Mouse (Mus musculus) lung, embryonic 14.5 days (tissue): ENCODE results near the gene Sp2. TPM values are rescaled to one million over a fixed set of nuclear protein-coding genes. Genes with fewer than 3 reads are reported as not detected.

Experiments used
- ATAC-seq: fragments of 200-750 bp; cut with Nextera tagmentation; 2 replicates; pipeline ENCODE4 v1.8.0; 2017; ENCODE audit warnings: mild to moderate bottlenecking, moderate TSS enrichment, moderate library complexity; ENCODE audit not compliant: insufficient read depth
- DNase-seq: peaks from one replicate; pipeline ENCODE4 v3.0.0-alpha.2; 2015
- H3K27ac ChIP-seq: fragments of 300-500 bp; sonication (generic); 2 replicates; pipeline ENCODE4 v1.5.1; 2014; ENCODE audit warnings: low read depth, mild to moderate bottlenecking, moderate library complexity
- H3K27me3 ChIP-seq: fragments of 300-500 bp; sonication (generic); 2 replicates; pipeline ENCODE4 v1.6.1; 2014; ENCODE audit warnings: low read length, control low read depth; ENCODE audit not compliant: insufficient read depth
- H3K36me3 ChIP-seq: fragments of 300-500 bp; sonication (generic); 2 replicates; pipeline ENCODE4 v1.6.1; 2014; ENCODE audit warnings: control low read depth; ENCODE audit not compliant: insufficient read depth
- H3K4me1 ChIP-seq: fragments of 300-500 bp; sonication (generic); 2 replicates; pipeline ENCODE4 v1.6.1; 2014; ENCODE audit warnings: antibody characterized with exemption, control low read depth; ENCODE audit not compliant: insufficient read depth
- H3K4me2 ChIP-seq: fragments of 300-500 bp; sonication (generic); 2 replicates; pipeline ENCODE4 v1.6.1; 2014; ENCODE audit warnings: mild to moderate bottlenecking
- H3K4me3 ChIP-seq: fragments of 300-500 bp; sonication (generic); 2 replicates; pipeline ENCODE4 v1.5.1; 2014; ENCODE audit warnings: low read depth, low read length
- H3K9ac ChIP-seq: fragments of 300-500 bp; sonication (generic); 2 replicates; pipeline ENCODE4 v1.6.1; 2014
- H3K9me3 ChIP-seq: fragments of 300-500 bp; sonication (generic); 2 replicates; pipeline ENCODE4 v1.6.1; 2016; ENCODE audit warnings: low read depth, low read length, control low read depth
- CTCF ChIP-seq: IDR thresholded peaks from 2 replicates; pipeline ENCODE4 v1.5.1; 2016; ENCODE audit warnings: antibody characterized with exemption, low read depth
- WGBS: fragments of 180-500 bp; shearing (Covaris S2); extraction: QIAGEN DNeasy Blood & Tissue Kit; methylation state at CpG from one replicate; pipeline ENCODE4 v1.1.7; 2014; 5-methylcytosine and 5-hydroxymethylcytosine counted together
- polyA plus RNA-seq: library from polyadenylated mRNA; unstranded; fragments of >200 nt; fragmentation: Nextera tagmentation; extraction: Ambion mirVana; gene quantifications from 2 replicates; pipeline ENCODE4 v1.2.1, GENCODE M21; 2014

Gene Sp2
- 22.3 and 23.7 TPM in 2 replicates for polyA plus RNA-seq

DNA sequence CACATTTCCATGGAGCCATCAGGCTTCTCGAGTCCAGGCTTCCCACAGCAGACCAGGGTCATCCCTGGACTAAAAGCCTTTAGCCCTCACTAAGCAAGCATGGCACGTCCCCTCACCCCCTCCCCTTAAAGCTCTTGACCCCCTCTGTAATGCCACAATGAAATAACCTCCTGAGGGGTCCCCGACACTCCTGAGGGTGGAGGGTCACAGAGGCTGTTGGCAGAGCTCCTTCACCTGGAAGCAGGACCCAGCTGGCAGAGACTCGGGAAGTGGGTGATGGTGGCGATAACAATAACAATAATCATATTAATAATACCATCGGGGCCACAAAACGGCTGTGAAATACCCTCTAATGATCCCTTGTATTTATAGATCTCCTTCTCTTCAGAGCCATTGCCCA is at the start of gene Sp2:
Gene Sp2, minus strand, starts transcription at position 101 of the 400 bp plus-strand sequence.
- DNase-seq (no peak), ATAC-seq (no peak)
- TF ChIP-seq CTCF: no peak
- H3K9me3 ChIP-seq: no peaks in the 10 kb centered on the region
- H3K27ac ChIP-seq: no peak within 1 kb of the TSS
- no peak within 1 kb of the TSS; the same call in 1 of the 2 replicates for H3K4me2 ChIP-seq
- WGBS: 69% methylated on average over 7 of the region's 7 CpGs
- no peaks in the 10 kb centered on the region for H3K27me3 ChIP-seq
- H3K36me3 ChIP-seq: no peaks in the 10 kb centered on the region
- H3K9ac ChIP-seq: no peak within 1 kb of the TSS
- peaks cover 5% of the 10 kb centered on the region; the same call in 1 of the 2 replicates for H3K4me1 ChIP-seq
- no peak within 1 kb of the TSS for H3K4me3 ChIP-seq

DNA sequence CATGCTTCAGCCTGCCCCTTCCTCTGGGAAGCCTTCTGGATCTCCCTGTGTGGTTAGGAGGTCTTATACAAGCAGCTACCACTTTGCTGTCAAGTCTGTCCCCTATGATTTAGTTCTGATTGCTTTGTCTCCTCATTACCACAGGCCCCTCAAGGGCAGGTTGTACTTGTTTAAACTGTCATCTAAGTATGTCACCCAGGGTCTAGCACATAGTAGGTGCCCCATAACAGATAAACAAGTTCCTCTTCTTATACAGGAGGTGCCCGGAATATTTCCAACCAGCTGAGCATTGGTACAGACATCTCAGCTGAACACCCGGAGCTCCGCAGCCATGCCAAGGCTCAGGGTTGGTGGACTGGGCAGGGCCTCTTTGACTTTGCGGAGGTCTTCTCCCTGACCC is 49.7 kb upstream of the Sp2 start:
- no peak for DNase-seq
- no peak for TF ChIP-seq CTCF
- Histone ChIP-seq H3K27me3 (no peaks in the 10 kb centered on the region), H3K36me3 (peaks cover 18% of the 10 kb centered on the region; the same call in 1 of the 2 replicates), H3K4me2 (no peak overlapping the region), H3K27ac (no peak overlapping the region), H3K4me3 (no peak overlapping the region), H3K9ac (no peak overlapping the region), H3K9me3 (no peaks in the 10 kb centered on the region), H3K4me1 (no peaks in the 10 kb centered on the region)
- no peak for ATAC-seq
- 89% methylated on average over 4 of the region's 4 CpGs for WGBS

DNA sequence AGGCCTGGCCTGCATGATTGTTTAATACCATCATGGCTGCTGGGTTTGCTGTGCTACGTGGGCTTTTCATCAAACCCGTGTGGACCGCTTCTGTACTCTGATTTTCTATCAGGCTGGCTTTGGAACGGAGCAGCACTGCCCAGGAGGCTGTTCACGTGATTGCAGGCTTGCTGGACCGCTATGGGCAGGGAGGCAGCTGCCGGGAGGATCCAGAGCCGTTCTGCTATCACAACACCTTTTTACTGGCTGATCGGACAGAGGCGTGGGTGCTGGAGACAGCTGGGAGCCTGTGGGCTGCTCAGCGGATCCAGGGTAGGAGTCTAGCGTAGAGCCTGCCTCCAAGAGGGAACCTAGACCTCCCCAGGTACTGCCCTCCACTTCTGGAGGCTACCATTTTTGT is 49.2 kb upstream of the Sp2 start:
- no peak overlapping the region for H3K27ac ChIP-seq
- no peaks in the 10 kb centered on the region for H3K27me3 ChIP-seq
- H3K4me1 ChIP-seq: no peaks in the 10 kb centered on the region
- H3K4me2 ChIP-seq: no peak overlapping the region
- ATAC-seq (no peak), DNase-seq (no peak)
- 71% methylated on average over 12 of the region's 12 CpGs for WGBS
- no peak overlapping the region for H3K4me3 ChIP-seq
- no peaks in the 10 kb centered on the region for H3K9me3 ChIP-seq
- H3K9ac ChIP-seq: no peak overlapping the region
- TF ChIP-seq CTCF: no peak
- H3K36me3 ChIP-seq: peaks cover 18% of the 10 kb centered on the region; the same call in 1 of the 2 replicates

DNA sequence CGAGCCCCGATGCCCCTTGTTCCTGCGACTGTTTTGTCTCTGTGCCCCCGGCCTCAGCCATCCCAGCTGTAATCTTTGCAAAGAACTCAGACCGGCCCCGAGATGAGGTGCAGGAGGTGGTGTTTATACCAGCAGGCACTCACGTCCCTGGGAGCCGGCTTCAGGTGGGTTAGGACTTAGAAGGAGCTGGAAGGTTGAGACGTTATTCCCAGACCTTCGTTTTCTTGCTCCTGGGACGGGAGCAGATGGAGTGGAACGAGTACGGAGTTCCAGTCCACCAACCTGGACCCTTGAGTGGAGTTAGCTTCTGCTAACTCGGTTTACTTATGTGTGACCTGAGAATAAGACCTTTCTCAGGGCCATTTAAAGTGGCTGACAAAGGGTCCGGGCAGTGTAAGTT is 47.7 kb upstream of the Sp2 start:
- Histone ChIP-seq H3K9me3 (no peaks in the 10 kb centered on the region), H3K4me2 (peak overlapping the region; percentile 82), H3K36me3 (peaks cover 18% of the 10 kb centered on the region; the same call in 1 of the 2 replicates), H3K27ac (peak overlapping the region; percentile 78; the same call in 1 of the 2 replicates), H3K9ac (peak overlapping the region; percentile 65), H3K4me3 (peak overlapping the region; percentile 57), H3K4me1 (peaks cover 4% of the 10 kb centered on the region), H3K27me3 (no peaks in the 10 kb centered on the region)
- 13% methylated on average over 15 of the region's 15 CpGs for WGBS
- DNase-seq (no peak), ATAC-seq (no peak)
- no peak for TF ChIP-seq CTCF

DNA sequence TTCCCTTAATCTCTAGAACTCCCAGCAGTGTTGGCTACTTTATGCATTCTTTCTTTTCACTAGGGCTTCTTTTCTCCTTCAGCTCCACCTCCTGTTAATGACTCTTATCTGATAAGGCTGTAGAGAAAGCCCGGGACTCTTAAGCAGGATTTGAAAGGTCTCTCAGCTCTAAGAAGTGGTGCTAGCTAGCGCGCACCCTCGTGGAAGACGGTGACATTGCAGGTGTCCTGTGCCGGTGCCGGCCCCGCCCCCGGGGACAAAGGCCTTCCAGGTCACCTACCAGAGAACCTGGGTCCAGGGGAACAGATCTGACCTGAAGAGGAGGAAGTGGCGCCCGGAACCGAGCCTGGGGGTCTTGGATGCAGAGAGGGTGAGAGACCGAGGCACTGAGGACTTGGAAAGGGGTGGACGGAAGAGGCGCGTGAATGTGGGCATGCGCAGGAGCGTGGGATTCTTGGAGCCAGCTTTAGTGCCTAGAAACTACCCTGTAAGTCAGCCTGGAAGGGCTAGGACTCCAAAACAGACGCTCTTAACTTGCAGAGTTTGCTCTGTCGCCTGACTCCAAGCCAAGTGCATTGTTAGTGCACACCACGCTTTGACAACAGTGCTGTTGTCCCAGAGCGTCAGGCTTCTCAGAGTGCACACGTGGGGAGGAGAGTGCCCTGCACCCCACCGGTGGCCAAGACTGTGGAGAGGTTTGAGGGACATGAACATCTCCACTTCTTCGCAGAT is 47.1 kb upstream of the Sp2 start, which contains the start of gene Scrn2:
Gene Scrn2, plus strand, starts transcription at position 253 of the 732 bp plus-strand sequence.
- WGBS: under 1% methylated on average over 25 of the region's 25 CpGs
- peak within 1 kb of the TSS; percentile 82 for H3K4me2 ChIP-seq
- TF ChIP-seq CTCF: peak; percentile 92
- DNase-seq (peak; percentile 95), ATAC-seq (peak; percentile 77)
- no peaks in the 10 kb centered on the region for H3K9me3 ChIP-seq
- peak within 1 kb of the TSS; percentile 78 for H3K27ac ChIP-seq
- peaks cover 18% of the 10 kb centered on the region; the same call in 1 of the 2 replicates for H3K36me3 ChIP-seq
- no peaks in the 10 kb centered on the region for H3K27me3 ChIP-seq
- peaks cover 10% of the 10 kb centered on the region for H3K4me1 ChIP-seq
- H3K9ac ChIP-seq: peak within 1 kb of the TSS; percentile 65
- H3K4me3 ChIP-seq: peak within 1 kb of the TSS; percentile 57

DNA sequence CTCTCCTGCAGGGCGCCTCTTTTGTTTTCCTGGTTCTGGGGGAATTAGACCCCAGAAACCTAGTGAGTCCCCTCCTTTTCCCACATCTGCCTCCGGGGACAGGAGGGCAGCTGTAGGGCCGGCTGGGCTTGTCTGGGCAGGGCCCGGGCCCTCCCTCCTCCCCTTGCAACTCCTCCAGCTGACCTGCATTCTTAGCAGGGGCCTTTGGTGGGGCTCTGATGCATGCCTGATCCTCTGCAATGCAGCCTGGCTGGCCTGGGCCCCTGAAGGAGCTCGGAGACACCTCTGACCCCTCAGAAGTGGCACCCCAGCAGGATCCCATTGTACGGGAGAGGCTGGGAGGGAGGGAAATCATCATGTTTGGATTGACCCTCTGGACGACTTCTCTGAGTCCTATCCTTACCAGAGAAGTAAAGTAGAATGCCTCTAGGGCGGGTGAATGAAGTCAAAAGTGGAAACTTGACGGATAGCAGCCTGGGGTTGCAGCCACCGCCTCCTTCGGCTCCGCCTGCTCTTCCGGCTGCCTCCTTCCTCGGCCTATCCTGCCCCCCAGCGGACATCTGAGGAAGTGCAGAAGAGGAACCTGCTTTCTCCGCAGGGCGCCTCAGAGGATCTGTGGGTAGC is 43.1 kb upstream of the Sp2 start:
- Histone ChIP-seq H3K27me3 (peaks cover 33% of the 10 kb centered on the region), H3K4me3 (peak overlapping the region; percentile 20), H3K4me2 (peak overlapping the region; percentile 61), H3K36me3 (no peaks in the 10 kb centered on the region), H3K9ac (peak overlapping the region; percentile 32), H3K27ac (peak overlapping the region; percentile 83), H3K4me1 (peaks cover 16% of the 10 kb centered on the region), H3K9me3 (no peaks in the 10 kb centered on the region)
- ATAC-seq (peak; percentile 54), DNase-seq (peak; percentile 96)
- 3% methylated on average over 17 of the region's 17 CpGs for WGBS
- peak; percentile 98 for TF ChIP-seq CTCF

DNA sequence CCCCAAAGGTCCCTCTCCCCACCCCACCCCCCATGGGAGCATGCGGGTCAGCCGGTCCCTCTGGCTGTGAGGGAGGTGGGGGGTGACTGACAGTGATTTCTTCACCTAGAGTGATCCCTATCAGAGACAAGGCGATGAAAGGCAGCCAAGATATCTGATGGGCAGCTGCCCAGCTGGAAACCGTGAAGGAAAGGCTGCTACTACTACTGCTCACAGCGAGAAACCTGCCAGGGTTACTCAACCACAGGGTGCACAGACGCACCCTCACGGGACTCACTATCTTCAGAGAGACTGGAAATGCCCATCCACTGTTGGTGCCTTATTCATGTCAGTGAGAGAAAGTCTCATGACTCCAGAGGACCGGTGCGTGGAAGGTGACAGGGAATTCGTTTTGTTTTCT is 42.2 kb upstream of the Sp2 start:
- WGBS: 40% methylated on average over 10 of the region's 10 CpGs
- Histone ChIP-seq H3K4me2 (peak overlapping the region; percentile 61; the same call in 1 of the 2 replicates), H3K27ac (no peak overlapping the region), H3K9me3 (no peaks in the 10 kb centered on the region), H3K27me3 (peaks cover 41% of the 10 kb centered on the region), H3K4me1 (peaks cover 16% of the 10 kb centered on the region), H3K4me3 (no peak overlapping the region), H3K9ac (no peak overlapping the region), H3K36me3 (no peaks in the 10 kb centered on the region)
- ATAC-seq (no peak), DNase-seq (no peak)
- no peak for TF ChIP-seq CTCF
